Mouse (Mus musculus) NIH3T3 (cell line): ENCODE measurements around the gene Yif1a.

ENCODE experiments used
- DNase-seq: peaks from one replicate; pipeline ENCODE4 v3.0.0-alpha.2; 2012; ENCODE audit warnings: low read depth

Gene Yif1a

GRCm38 (mm10) chr19:5118384-5118698, 30.0 kb downstream of the Yif1a start, which contains the start of gene Klc2:
Gene Klc2, minus strand, starts transcription at chr19:5118560.
- DNase-seq = no peak

GRCm38 (mm10) chr19:5122492-5122891, 34.2 kb downstream of the Yif1a start:
- DNase-seq = no peak

GRCm38 (mm10) chr19:5123241-5123640, 34.9 kb downstream of the Yif1a start:
- peak; percentile 50 for DNase-seq

GRCm38 (mm10) chr19:5124055-5124614, 35.8 kb downstream of the Yif1a start:
- DNase-seq = no peak

- DNase-seq = peak; percentile 65
These were observed 41.4 kb downstream of the Yif1a start for GRCm38 (mm10) chr19:5129770-5130169.

GRCm38 (mm10) chr19:5131237-5131636, 42.9 kb downstream of the Yif1a start:
- DNase-seq = no peak

GRCm38 (mm10) chr19:5139640-5140039, 51.3 kb downstream of the Yif1a start:
- peak; percentile 85 for DNase-seq
